Mouse (Mus musculus): ENCODE data around the gene Micu1. TPM values are rescaled to one million over a fixed set of nuclear protein-coding genes. Genes with fewer than 3 reads are reported as not detected.
A peak's percentile ranks its signal among the peaks of the same experiment; 100 is the strongest.

The Micu1 gene
- polyA plus RNA-seq, 1 experiment from 2014 or later = 65.0 TPM

GRCm38 (mm10) chr10:59786289-59786688 is 84.0 kb downstream of the Micu1 start:
- DNase-seq (ENCODE audit: low spot score) = no peak
- no peak overlapping the region for H3K4me3 ChIP-seq (ENCODE audit: low read depth, low read length)
- no peaks in the 10 kb centered on the region; the same call in none of the 2 replicates for H3K4me1 ChIP-seq (replicated peaks; ENCODE audit: control insufficient read depth, insufficient read depth, low read length)
- no peak overlapping the region for H3K27ac ChIP-seq (ENCODE audit: low read depth, low read length)
- no peaks in the 10 kb centered on the region for H3K9me3 ChIP-seq (ENCODE audit: control insufficient read depth, low read length)
- no peaks in the 10 kb centered on the region; the same call in 1 of the 2 replicates for H3K36me3 ChIP-seq (ENCODE audit: control insufficient read depth, insufficient read depth, low read length)
- WGBS = 63% methylated on average over 5 of the region's 5 CpGs
- no peaks in the 10 kb centered on the region for H3K27me3 ChIP-seq (ENCODE audit: control insufficient read depth, insufficient read depth, low read length)
- no peak overlapping the region for H3K4me2 ChIP-seq (ENCODE audit: low read depth, low read length, severe bottlenecking)
- H3K9ac ChIP-seq (ENCODE audit: low read length) = no peak overlapping the region
- ATAC-seq (replicated peaks; ENCODE audit: low FRiP score) = no peak

GRCm38 (mm10) chr10:59787140-59787800 is 85.0 kb downstream of the Micu1 start:
- 80% methylated on average over 11 of the region's 11 CpGs for WGBS
- ATAC-seq (replicated peaks; ENCODE audit: low FRiP score) = no peak

GRCm38 (mm10) chr10:59787870-59788269 is 85.6 kb downstream of the Micu1 start:
- DNase-seq (ENCODE audit: low spot score) (no peak), ATAC-seq (replicated peaks; ENCODE audit: low FRiP score) (no peak)
- H3K9me3 ChIP-seq (ENCODE audit: control insufficient read depth, low read length) = no peaks in the 10 kb centered on the region
- no peak overlapping the region for H3K9ac ChIP-seq (ENCODE audit: low read length)
- no peak overlapping the region for H3K4me3 ChIP-seq (ENCODE audit: low read depth, low read length)
- no peak overlapping the region for H3K4me2 ChIP-seq (ENCODE audit: low read depth, low read length, severe bottlenecking)
- no peaks in the 10 kb centered on the region; the same call in 1 of the 2 replicates for H3K36me3 ChIP-seq (ENCODE audit: control insufficient read depth, insufficient read depth, low read length)
- H3K4me1 ChIP-seq (replicated peaks; ENCODE audit: control insufficient read depth, insufficient read depth, low read length) = no peaks in the 10 kb centered on the region; the same call in 1 of the 2 replicates
- WGBS = 76% methylated on average over 8 of the region's 8 CpGs
- no peak overlapping the region for H3K27ac ChIP-seq (ENCODE audit: low read depth, low read length)
- H3K27me3 ChIP-seq (ENCODE audit: control insufficient read depth, insufficient read depth, low read length) = no peaks in the 10 kb centered on the region

More at GRCm38 (mm10) chr10:59787140-59787800, 85.0 kb downstream of the Micu1 start:
- no peak overlapping the region for H3K27ac ChIP-seq (ENCODE audit: low read depth, low read length)
- no peaks in the 10 kb centered on the region for H3K9me3 ChIP-seq (ENCODE audit: control insufficient read depth, low read length)
- no peaks in the 10 kb centered on the region; the same call in 1 of the 2 replicates for H3K36me3 ChIP-seq (ENCODE audit: control insufficient read depth, insufficient read depth, low read length)
- no peak overlapping the region for H3K4me3 ChIP-seq (ENCODE audit: low read depth, low read length)
- no peak overlapping the region for H3K4me2 ChIP-seq (ENCODE audit: low read depth, low read length, severe bottlenecking)
- no peaks in the 10 kb centered on the region for H3K27me3 ChIP-seq (ENCODE audit: control insufficient read depth, insufficient read depth, low read length)
- H3K9ac ChIP-seq (ENCODE audit: low read length) = no peak overlapping the region
- no peaks in the 10 kb centered on the region; the same call in 1 of the 2 replicates for H3K4me1 ChIP-seq (replicated peaks; ENCODE audit: control insufficient read depth, insufficient read depth, low read length)
- DNase-seq (ENCODE audit: low spot score) = no peak

- ATAC-seq (replicated peaks; ENCODE audit: low FRiP score) (no peak), DNase-seq (ENCODE audit: low spot score) (no peak)
- Histone ChIP-seq H3K36me3 (ENCODE audit: control insufficient read depth, insufficient read depth, low read length) (no peaks in the 10 kb centered on the region; the same call in 1 of the 2 replicates), H3K27ac (ENCODE audit: low read depth, low read length) (no peak overlapping the region), H3K4me3 (ENCODE audit: low read depth, low read length) (no peak overlapping the region), H3K9me3 (ENCODE audit: control insufficient read depth, low read length) (no peaks in the 10 kb centered on the region), H3K9ac (ENCODE audit: low read length) (no peak overlapping the region), H3K27me3 (ENCODE audit: control insufficient read depth, insufficient read depth, low read length) (no peaks in the 10 kb centered on the region), H3K4me2 (ENCODE audit: low read depth, low read length, severe bottlenecking) (no peak overlapping the region), H3K4me1 (replicated peaks; ENCODE audit: control insufficient read depth, insufficient read depth, low read length) (no peaks in the 10 kb centered on the region)
- 87% methylated on average over 11 of the region's 11 CpGs for WGBS
Observed at GRCm38 (mm10) chr10:59790291-59790929, 88.1 kb downstream of the Micu1 start.

- Histone ChIP-seq H3K27me3 (ENCODE audit: control insufficient read depth, insufficient read depth, low read length) (no peaks in the 10 kb centered on the region), H3K4me3 (ENCODE audit: low read depth, low read length) (no peak overlapping the region), H3K4me1 (replicated peaks; ENCODE audit: control insufficient read depth, insufficient read depth, low read length) (no peaks in the 10 kb centered on the region), H3K9me3 (ENCODE audit: control insufficient read depth, low read length) (no peaks in the 10 kb centered on the region), H3K9ac (ENCODE audit: low read length) (no peak overlapping the region), H3K4me2 (ENCODE audit: low read depth, low read length, severe bottlenecking) (no peak overlapping the region), H3K36me3 (ENCODE audit: control insufficient read depth, insufficient read depth, low read length) (no peaks in the 10 kb centered on the region; the same call in 1 of the 2 replicates), H3K27ac (ENCODE audit: low read depth, low read length) (no peak overlapping the region)
- DNase-seq (ENCODE audit: low spot score) (peak; percentile 29), ATAC-seq (replicated peaks; ENCODE audit: low FRiP score) (no peak)
- WGBS = 72% methylated on average over 5 of the region's 5 CpGs
Observed at GRCm38 (mm10) chr10:59791896-59792295, 89.6 kb downstream of the Micu1 start.

- 94% methylated on average over 9 of the region's 9 CpGs for WGBS
- Histone ChIP-seq H3K27me3 (ENCODE audit: control insufficient read depth, insufficient read depth, low read length) (no peaks in the 10 kb centered on the region), H3K36me3 (ENCODE audit: control insufficient read depth, insufficient read depth, low read length) (no peaks in the 10 kb centered on the region; the same call in 1 of the 2 replicates), H3K4me1 (replicated peaks; ENCODE audit: control insufficient read depth, insufficient read depth, low read length) (no peaks in the 10 kb centered on the region), H3K4me3 (ENCODE audit: low read depth, low read length) (no peak overlapping the region), H3K27ac (ENCODE audit: low read depth, low read length) (no peak overlapping the region), H3K4me2 (ENCODE audit: low read depth, low read length, severe bottlenecking) (no peak overlapping the region), H3K9me3 (ENCODE audit: control insufficient read depth, low read length) (no peaks in the 10 kb centered on the region), H3K9ac (ENCODE audit: low read length) (no peak overlapping the region)
- no peak for ATAC-seq (replicated peaks; ENCODE audit: low FRiP score)
- DNase-seq (ENCODE audit: low spot score) = peak; percentile 26
Observed at GRCm38 (mm10) chr10:59792575-59793176, 90.4 kb downstream of the Micu1 start.

GRCm38 (mm10) chr10:59793454-59793853 is 91.2 kb downstream of the Micu1 start:
- H3K4me2 ChIP-seq (ENCODE audit: low read depth, low read length, severe bottlenecking) = no peak overlapping the region
- H3K36me3 ChIP-seq (ENCODE audit: control insufficient read depth, insufficient read depth, low read length) = no peaks in the 10 kb centered on the region; the same call in 1 of the 2 replicates
- no peak overlapping the region for H3K4me3 ChIP-seq (ENCODE audit: low read depth, low read length)
- H3K27me3 ChIP-seq (ENCODE audit: control insufficient read depth, insufficient read depth, low read length) = no peaks in the 10 kb centered on the region
- no peak overlapping the region for H3K27ac ChIP-seq (ENCODE audit: low read depth, low read length)
- no peaks in the 10 kb centered on the region for H3K9me3 ChIP-seq (ENCODE audit: control insufficient read depth, low read length)
- no peak overlapping the region for H3K9ac ChIP-seq (ENCODE audit: low read length)
- ATAC-seq (replicated peaks; ENCODE audit: low FRiP score) (no peak), DNase-seq (ENCODE audit: low spot score) (peak; percentile 7)
- 77% methylated on average over 3 of the region's 3 CpGs for WGBS
- H3K4me1 ChIP-seq (replicated peaks; ENCODE audit: control insufficient read depth, insufficient read depth, low read length) = no peaks in the 10 kb centered on the region

- H3K9ac ChIP-seq (ENCODE audit: low read length) = no peak overlapping the region
- no peak overlapping the region for H3K4me3 ChIP-seq (ENCODE audit: low read depth, low read length)
- DNase-seq (ENCODE audit: low spot score) (peak; percentile 37), ATAC-seq (replicated peaks; ENCODE audit: low FRiP score) (no peak)
- no peaks in the 10 kb centered on the region for H3K27me3 ChIP-seq (ENCODE audit: control insufficient read depth, insufficient read depth, low read length)
- no peaks in the 10 kb centered on the region for H3K9me3 ChIP-seq (ENCODE audit: control insufficient read depth, low read length)
- H3K4me1 ChIP-seq (replicated peaks; ENCODE audit: control insufficient read depth, insufficient read depth, low read length) = no peaks in the 10 kb centered on the region
- 86% methylated on average over 7 of the region's 7 CpGs for WGBS
- no peaks in the 10 kb centered on the region for H3K36me3 ChIP-seq (ENCODE audit: control insufficient read depth, insufficient read depth, low read length)
- H3K27ac ChIP-seq (ENCODE audit: low read depth, low read length) = no peak overlapping the region
- no peak overlapping the region for H3K4me2 ChIP-seq (ENCODE audit: low read depth, low read length, severe bottlenecking)
Observed at GRCm38 (mm10) chr10:59795085-59795484, 92.8 kb downstream of the Micu1 start.

All from forebrain, embryonic 11.5 days (tissue).